Mouse (Mus musculus) Patski (cell line): ENCODE results near the gene Exoc3l2. TPM values are rescaled to one million over a fixed set of nuclear protein-coding genes. Genes with fewer than 3 reads are reported as not detected.

ENCODE experiments used
- ATAC-seq: fragments of 100-300 bp; one replicate; pipeline ENCODE4 v1.8.0; 2021
- CTCF ChIA-PET: fragments of 350-600 bp; sonication (Branson Sonifier 250); formaldehyde crosslinking; loops from one replicate; lab custom pipeline; 2022; ENCODE audit warnings: inconsistent platforms; lab: Charles Lee
- POLR2A ChIA-PET: fragments of 350-600 bp; sonication (Branson Sonifier 250); formaldehyde crosslinking; loops from one replicate; lab custom pipeline; 2022; ENCODE audit warnings: antibody characterized with exemption, inconsistent platforms; lab: Charles Lee
- DNase-seq: peaks from one replicate; pipeline ENCODE4 v3.0.0-alpha.2; 2011; ENCODE audit warnings: low read depth, low spot score
- H3K27me3 ChIP-seq: fragments of 371-371 bp; one replicate; pipeline ENCODE4 v1.5.1; 2021
- CTCF ChIP-seq: fragments of 100-300 bp; IDR thresholded peaks from one replicate; pipeline ENCODE4 v1.5.1; 2021
- in situ Hi-C: fragments of 300-500 bp; cut with MboI; formaldehyde crosslinking; loops from 3 replicates; pipeline ENCODE4 v1.11.1; 2018; ENCODE audit warnings: low pct_unique_long_range_greater_than_20kb, mixed read lengths
- polyA plus RNA-seq: library from polyadenylated mRNA; unstranded; gene quantifications from one replicate; pipeline ENCODE4 v1.2.3, GENCODE M21; 2021

Gene Exoc3l2
- polyA plus RNA-seq, 1 experiment from 2014 or later = not detected

- no peak for TF ChIP-seq CTCF
- in situ Hi-C loops = no loop called here
- DNase-seq (no peak), ATAC-seq (no peak)
- POLR2A ChIA-PET = interaction anchor here (1.4 kb wide), 1 partner anchor 20 kb away, joined by 4 read pairs; no protein-coding TSS in a partner anchor
- H3K27me3 ChIP-seq = no peaks in the 10 kb centered on the region
- CTCF ChIA-PET = interaction anchor here (1.3 to 1.7 kb wide), 2 partner anchors 9 to 12 kb away, joined by 3 to 7 read pairs; no protein-coding TSS in a partner anchor
Measured at GRCm38 (mm10) chr7:19540771-19541566, 77.8 kb downstream of the Exoc3l2 start.

- no peaks in the 10 kb centered on the region for H3K27me3 ChIP-seq
- ATAC-seq (no peak), DNase-seq (no peak)
- in situ Hi-C loops = no loop called here
- ChIA-PET CTCF (interaction anchor here (1.3 to 1.7 kb wide), 3 partner anchors 10 to 17 kb away, joined by 3 to 7 read pairs (median 4); no protein-coding TSS in a partner anchor), POLR2A (no interaction called here)
- no peak for TF ChIP-seq CTCF
Measured at GRCm38 (mm10) chr7:19541681-19542154, 78.6 kb downstream of the Exoc3l2 start.

GRCm38 (mm10) chr7:19542155-19542691 lies 79.1 kb downstream of the Exoc3l2 start:
- no peaks in the 10 kb centered on the region for H3K27me3 ChIP-seq
- no peak for TF ChIP-seq CTCF
- POLR2A ChIA-PET = no interaction called here
- CTCF ChIA-PET = interaction anchor here (1.3 to 1.7 kb wide), 3 partner anchors 11 to 17 kb away, joined by 3 to 7 read pairs (median 4); no protein-coding TSS in a partner anchor
- in situ Hi-C loops = no loop called here
- ATAC-seq = no peak
- no peak for DNase-seq

- no peak for DNase-seq
- POLR2A ChIA-PET = interaction anchor here (0.6 kb wide), 1 partner anchor 67 kb away, joined by 3 read pairs; no protein-coding TSS in a partner anchor
- in situ Hi-C loops = no loop called here
Measured at GRCm38 (mm10) chr7:19543584-19543983, 80.5 kb downstream of the Exoc3l2 start.

GRCm38 (mm10) chr7:19546007-19546406 lies 82.9 kb downstream of the Exoc3l2 start:
- CTCF ChIA-PET = interaction anchor here (1.4 to 1.5 kb wide), 2 partner anchors 10 to 13 kb away, joined by 3 read pairs; no protein-coding TSS in a partner anchor
- POLR2A ChIA-PET = interaction anchor here (1.2 kb wide), 1 partner anchor 9 kb away, joined by 3 read pairs; no protein-coding TSS in a partner anchor
- DNase-seq = no peak
- no peaks in the 10 kb centered on the region for H3K27me3 ChIP-seq
- no peak for ATAC-seq
- no peak for TF ChIP-seq CTCF
- in situ Hi-C loops = no loop called here

More at GRCm38 (mm10) chr7:19543584-19543983, 80.5 kb downstream of the Exoc3l2 start:
- no peaks in the 10 kb centered on the region for H3K27me3 ChIP-seq
- no peak for TF ChIP-seq CTCF
- no peak for ATAC-seq
- CTCF ChIA-PET = interaction anchor here (1.4 kb wide), 2 partner anchors 11 kb away, joined by 4 read pairs; no protein-coding TSS in a partner anchor

Other genes with a start within 250 kb of the Exoc3l2 start
- gene Opa3, start 235.0 kb upstream of the Exoc3l2 start, polyA plus RNA-seq = 39.2 TPM
- gene Vasp, start 191.5 kb upstream of the Exoc3l2 start, polyA plus RNA-seq = 142 TPM
- gene Ppm1n, start 183.3 kb upstream of the Exoc3l2 start, polyA plus RNA-seq = 0.14 TPM
- 4.0 TPM for gene Rtn2, start 180.7 kb upstream of the Exoc3l2 start, polyA plus RNA-seq
- gene Fosb, start 153.3 kb upstream of the Exoc3l2 start, polyA plus RNA-seq = 72.9 TPM
- gene Ercc1, start 118.6 kb upstream of the Exoc3l2 start, polyA plus RNA-seq = 40.9 TPM
- gene Cd3eap, start 103.8 kb upstream of the Exoc3l2 start, polyA plus RNA-seq = 16.6 TPM
- gene Ppp1r13l, start 103.6 kb upstream of the Exoc3l2 start, polyA plus RNA-seq = 11.9 TPM
- gene Ercc2, start 81.3 kb upstream of the Exoc3l2 start, polyA plus RNA-seq = 26.2 TPM
- gene Klc3, start 59.2 kb upstream of the Exoc3l2 start, polyA plus RNA-seq = 44.0 TPM
- not detected for gene Ckm, start 58.6 kb upstream of the Exoc3l2 start, polyA plus RNA-seq
- 34.8 TPM for gene Mark4, start 4.5 kb upstream of the Exoc3l2 start, polyA plus RNA-seq
- gene Bloc1s3, start 45.0 kb downstream of the Exoc3l2 start, polyA plus RNA-seq = 9.8 TPM
- 36.5 TPM for gene Trappc6a, start 45.1 kb downstream of the Exoc3l2 start, polyA plus RNA-seq
- 0.15 TPM for gene Nkpd1, start 54.5 kb downstream of the Exoc3l2 start, polyA plus RNA-seq
- gene Ppp1r37, start 99.7 kb downstream of the Exoc3l2 start, polyA plus RNA-seq = 65.5 TPM
- gene Zfp296, start 114.0 kb downstream of the Exoc3l2 start, polyA plus RNA-seq = 0.23 TPM
- 89.6 TPM for gene Gemin7, start 114.3 kb downstream of the Exoc3l2 start, polyA plus RNA-seq
- 50.7 TPM for gene Clasrp, start 141.2 kb downstream of the Exoc3l2 start, polyA plus RNA-seq
- gene Relb, start 166.1 kb downstream of the Exoc3l2 start, polyA plus RNA-seq = 24.5 TPM
- gene Clptm1, start 201.7 kb downstream of the Exoc3l2 start, polyA plus RNA-seq = 154 TPM
- gene Apoc2, start 214.6 kb downstream of the Exoc3l2 start, polyA plus RNA-seq = not detected
- not detected for gene Gm44805, start 218.1 kb downstream of the Exoc3l2 start, polyA plus RNA-seq
- gene Apoc4, start 218.1 kb downstream of the Exoc3l2 start, polyA plus RNA-seq = 0.09 TPM
- 1.6 TPM for gene Apoc1, start 229.3 kb downstream of the Exoc3l2 start, polyA plus RNA-seq
- 6.0 TPM for gene Apoe, start 235.9 kb downstream of the Exoc3l2 start, polyA plus RNA-seq